Mouse (Mus musculus) limb, embryonic 10.5 days (tissue): ENCODE measurements around the gene 4933430I17Rik. TPM values are rescaled to one million over a fixed set of nuclear protein-coding genes. Genes with fewer than 3 reads are reported as not detected.
"Not testable (repeated sequence)": the region's sequence is repeated elsewhere in the genome, so short reads cannot be mapped to it uniquely, and the experiment has no call there.

Experiments used
- DNase-seq: peaks from one replicate; pipeline ENCODE4 v3.0.0-alpha.2; 2017; ENCODE audit warnings: low spot score
- H3K27ac ChIP-seq: fragments of 300-500 bp; sonication (generic); 2 replicates; pipeline ENCODE4 v1.5.1; 2016; ENCODE audit warnings: mild to moderate bottlenecking
- H3K27me3 ChIP-seq: fragments of 300-500 bp; sonication (generic); 2 replicates; pipeline ENCODE4 v1.6.1; 2016; ENCODE audit warnings: low read depth, mild to moderate bottlenecking; ENCODE audit not compliant: poor library complexity, severe bottlenecking
- H3K36me3 ChIP-seq: fragments of 300-500 bp; sonication (generic); 2 replicates; pipeline ENCODE4 v1.6.1; 2016; ENCODE audit warnings: mild to moderate bottlenecking, moderate library complexity
- H3K4me1 ChIP-seq: fragments of 300-500 bp; sonication (generic); 2 replicates; pipeline ENCODE4 v1.6.1; 2016
- H3K4me3 ChIP-seq: fragments of 300-500 bp; sonication (generic); 2 replicates; pipeline ENCODE4 v1.5.1; 2016; ENCODE audit warnings: mild to moderate bottlenecking, moderate library complexity
- H3K9me3 ChIP-seq: fragments of 300-500 bp; sonication (generic); replicated peaks from 2 replicates; pipeline ENCODE4 v1.6.1; 2016; ENCODE audit warnings: mild to moderate bottlenecking
- WGBS: fragments of 180-500 bp; shearing (Covaris S2); methylation state at CpG from one replicate; pipeline ENCODE4 v1.1.7; 2016; 5-methylcytosine and 5-hydroxymethylcytosine counted together
- polyA plus RNA-seq: library from polyadenylated mRNA; unstranded; fragments of >200 nt; fragmentation: Nextera tagmentation; extraction: Ambion mirVana; gene quantifications from 2 replicates; pipeline ENCODE4 v1.2.1, GENCODE M21; 2016

Gene 4933430I17Rik
- polyA plus RNA-seq, 1 experiment from 2014 or later, result 0.86 TPM

DNA sequence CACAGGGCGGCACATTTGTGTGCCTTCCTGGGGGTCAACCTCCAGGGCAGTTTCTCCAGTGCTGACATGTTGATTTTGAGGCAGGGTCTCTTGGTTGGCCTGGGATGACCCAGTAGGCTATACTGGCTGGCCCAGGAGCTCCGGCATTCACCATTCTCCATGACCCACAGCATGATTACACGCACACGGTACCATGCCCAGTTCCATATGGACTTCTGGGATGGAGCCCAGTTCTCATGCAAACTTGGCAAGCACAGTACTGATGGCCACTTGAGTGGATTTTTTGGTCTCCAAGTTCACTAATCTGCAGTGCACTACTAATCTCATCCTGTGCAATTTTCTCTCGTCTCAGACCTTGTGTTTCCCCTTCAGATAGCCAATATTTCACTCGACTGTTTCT is 42.5 kb downstream of the 4933430I17Rik start:
- no peaks in the 10 kb centered on the region for H3K36me3 ChIP-seq
- H3K27me3 ChIP-seq, result no peaks in the 10 kb centered on the region
- WGBS, result 95% methylated on average over 6 of the region's 6 CpGs
- H3K9me3 ChIP-seq, result no peaks in the 10 kb centered on the region
- no peak for DNase-seq
- H3K4me1 ChIP-seq, result no peaks in the 10 kb centered on the region
- no peak overlapping the region for H3K27ac ChIP-seq
- no peak overlapping the region for H3K4me3 ChIP-seq

- no peak overlapping the region for H3K4me3 ChIP-seq
- H3K27me3 ChIP-seq, result no peaks in the 10 kb centered on the region
- no peaks in the 10 kb centered on the region for H3K36me3 ChIP-seq
- no peaks in the 10 kb centered on the region for H3K9me3 ChIP-seq
- no peaks in the 10 kb centered on the region for H3K4me1 ChIP-seq
- WGBS, result 89% methylated on average over 1 of the region's 1 CpGs
- DNase-seq, result no peak
- no peak overlapping the region for H3K27ac ChIP-seq
Observed at GRCm38 (mm10) chr4:62568359-62568758, 43.2 kb downstream of the 4933430I17Rik start.

- no peaks in the 10 kb centered on the region for H3K27me3 ChIP-seq
- no peaks in the 10 kb centered on the region for H3K4me1 ChIP-seq
- WGBS, result 94% methylated on average over 5 of the region's 5 CpGs
- H3K27ac ChIP-seq, result no peak overlapping the region
- H3K36me3 ChIP-seq, result no peaks in the 10 kb centered on the region
- no peak for DNase-seq
- H3K9me3 ChIP-seq, result no peaks in the 10 kb centered on the region
- H3K4me3 ChIP-seq, result no peak overlapping the region
Observed at GRCm38 (mm10) chr4:62569603-62570002, 44.4 kb downstream of the 4933430I17Rik start.

- H3K36me3 ChIP-seq, result no peaks in the 10 kb centered on the region
- 69% methylated on average over 5 of the region's 5 CpGs for WGBS
- no peak overlapping the region for H3K4me3 ChIP-seq
- H3K27me3 ChIP-seq, result no peaks in the 10 kb centered on the region
- no peaks in the 10 kb centered on the region for H3K9me3 ChIP-seq
- DNase-seq, result no peak
- H3K4me1 ChIP-seq, result no peaks in the 10 kb centered on the region
- no peak overlapping the region for H3K27ac ChIP-seq
Observed at GRCm38 (mm10) chr4:62570029-62570428, 44.9 kb downstream of the 4933430I17Rik start.

DNA sequence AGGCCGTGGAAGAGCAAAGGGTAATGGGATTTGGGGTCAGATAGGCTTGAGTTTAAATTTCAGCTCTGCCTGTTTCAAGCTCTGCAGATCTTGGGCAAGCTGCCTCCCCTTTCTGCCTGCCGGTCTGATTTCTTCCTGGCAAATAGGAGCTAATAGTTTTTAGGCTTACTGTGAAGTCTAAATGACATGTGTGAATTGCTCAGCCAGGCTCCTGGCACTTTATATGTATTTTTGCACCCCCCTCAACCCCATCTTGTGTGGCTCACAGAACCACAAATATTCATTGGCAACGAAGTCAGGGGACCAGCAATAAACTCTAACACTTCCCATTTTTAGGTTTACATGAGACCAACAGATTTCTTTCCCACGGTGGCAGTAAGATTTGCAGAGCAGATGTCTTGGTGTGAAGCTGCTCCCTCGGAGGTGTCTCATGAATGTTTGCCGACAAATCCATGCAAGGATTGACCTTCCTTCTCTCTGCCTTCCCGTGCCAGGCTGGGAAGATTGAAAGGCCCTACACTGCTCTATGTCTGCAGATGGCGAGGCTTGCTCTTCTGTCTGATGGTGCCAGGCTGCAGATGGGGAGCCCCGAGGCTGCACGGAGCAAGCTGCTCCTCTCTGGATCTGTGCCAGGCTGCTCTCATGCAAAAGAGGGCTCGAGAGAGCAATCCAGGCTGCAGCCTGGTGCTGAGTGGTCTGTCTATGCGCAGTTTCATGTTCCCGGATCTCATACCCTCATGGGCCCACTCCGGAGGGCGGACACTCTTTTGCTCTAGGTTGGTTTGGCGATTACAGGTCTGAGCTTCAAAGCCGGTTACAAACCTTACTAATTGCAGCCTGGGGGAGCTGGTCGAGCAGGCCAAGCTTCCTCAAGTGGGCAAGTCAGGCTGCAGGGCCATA is 57.4 kb downstream of the 4933430I17Rik start:
- H3K4me3 ChIP-seq, result peak overlapping the region; percentile 56
- WGBS, result 17% methylated on average over 18 of the region's 18 CpGs
- peaks cover 52% of the 10 kb centered on the region for H3K27me3 ChIP-seq
- H3K4me1 ChIP-seq, result peaks cover 14% of the 10 kb centered on the region
- H3K27ac ChIP-seq, result no peak overlapping the region
- H3K36me3 ChIP-seq, result no peaks in the 10 kb centered on the region
- no peak for DNase-seq
- H3K9me3 ChIP-seq, result no peaks in the 10 kb centered on the region

DNA sequence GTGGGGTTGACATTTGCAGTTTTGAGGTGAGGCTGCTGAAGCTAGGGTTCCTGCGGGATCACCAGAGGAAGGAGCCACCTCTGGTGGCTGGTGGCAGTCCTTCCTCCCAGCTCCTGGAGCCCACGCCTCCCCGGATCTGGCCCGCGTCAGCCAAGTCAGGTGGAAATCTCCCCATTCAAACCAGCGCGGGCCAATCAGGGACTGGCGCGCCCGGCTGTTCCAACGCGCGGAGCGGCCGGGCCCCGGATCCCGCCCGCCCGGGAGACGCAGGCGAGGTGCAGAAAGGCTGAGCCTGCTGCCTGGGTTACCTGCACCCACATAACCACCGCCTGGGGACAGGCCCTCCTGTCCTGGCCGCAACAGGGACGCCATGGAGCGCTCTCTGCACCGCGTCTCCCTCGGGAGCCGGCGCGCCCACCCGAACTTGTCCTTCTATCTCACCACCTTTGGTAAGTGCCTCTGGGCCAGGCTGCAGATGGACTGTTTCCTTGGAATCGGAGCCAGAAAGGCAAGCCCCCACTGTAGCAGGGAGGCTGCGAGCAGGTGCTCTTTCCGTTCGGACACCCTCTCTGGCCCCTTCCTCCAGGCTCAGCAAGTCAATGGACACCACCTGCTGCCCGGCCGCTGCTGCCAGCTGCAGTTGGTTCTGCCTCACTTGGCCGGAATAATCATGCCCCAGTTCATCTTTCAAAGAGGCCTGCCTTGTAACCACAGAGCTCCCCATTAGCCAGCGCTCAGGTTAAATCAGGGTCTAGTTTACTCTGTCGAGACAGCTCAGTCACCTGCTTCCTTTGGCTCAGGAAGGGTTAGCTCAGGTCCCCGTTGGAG is 58.3 kb downstream of the 4933430I17Rik start:
- H3K4me1 ChIP-seq, result peaks cover 14% of the 10 kb centered on the region
- no peak overlapping the region for H3K27ac ChIP-seq
- DNase-seq, result peak; percentile 55
- H3K4me3 ChIP-seq, result peak overlapping the region; percentile 56
- 4% methylated on average over 42 of the region's 42 CpGs for WGBS
- H3K27me3 ChIP-seq, result peaks cover 52% of the 10 kb centered on the region
- no peaks in the 10 kb centered on the region for H3K9me3 ChIP-seq
- H3K36me3 ChIP-seq, result no peaks in the 10 kb centered on the region

GRCm38 (mm10) chr4:62587067-62587466 is 61.9 kb downstream of the 4933430I17Rik start:
- no peak for DNase-seq
- Histone ChIP-seq H3K27me3 (peaks cover 40% of the 10 kb centered on the region), H3K36me3 (no peaks in the 10 kb centered on the region), H3K4me1 (peaks cover 26% of the 10 kb centered on the region), H3K27ac (no peak overlapping the region), H3K9me3 (no peaks in the 10 kb centered on the region), H3K4me3 (no peak overlapping the region)
- 88% methylated on average over 8 of the region's 8 CpGs for WGBS

- DNase-seq, result no peak
- H3K27ac ChIP-seq, result no peak overlapping the region
- H3K27me3 ChIP-seq, result peaks cover 2% of the 10 kb centered on the region; the same call in 1 of the 2 replicates
- no peaks in the 10 kb centered on the region for H3K9me3 ChIP-seq
- H3K4me1 ChIP-seq, result peaks cover 12% of the 10 kb centered on the region
- H3K36me3 ChIP-seq, result no peaks in the 10 kb centered on the region
- no peak overlapping the region for H3K4me3 ChIP-seq
- 93% methylated on average over 1 of the region's 1 CpGs for WGBS
Observed at GRCm38 (mm10) chr4:62590878-62591277, 65.7 kb downstream of the 4933430I17Rik start.

- H3K9me3 ChIP-seq, result no peaks in the 10 kb centered on the region
- peaks cover 12% of the 10 kb centered on the region for H3K4me1 ChIP-seq
- H3K27me3 ChIP-seq, result no peaks in the 10 kb centered on the region
- no peaks in the 10 kb centered on the region for H3K36me3 ChIP-seq
- peak overlapping the region; percentile 19; the same call in 1 of the 2 replicates for H3K4me3 ChIP-seq
- H3K27ac ChIP-seq, result peak overlapping the region; percentile 72
- peak; percentile 62 for DNase-seq
- WGBS, result 4% methylated on average over 11 of the region's 11 CpGs
Observed at GRCm38 (mm10) chr4:62591326-62591725, 66.2 kb downstream of the 4933430I17Rik start.

DNA sequence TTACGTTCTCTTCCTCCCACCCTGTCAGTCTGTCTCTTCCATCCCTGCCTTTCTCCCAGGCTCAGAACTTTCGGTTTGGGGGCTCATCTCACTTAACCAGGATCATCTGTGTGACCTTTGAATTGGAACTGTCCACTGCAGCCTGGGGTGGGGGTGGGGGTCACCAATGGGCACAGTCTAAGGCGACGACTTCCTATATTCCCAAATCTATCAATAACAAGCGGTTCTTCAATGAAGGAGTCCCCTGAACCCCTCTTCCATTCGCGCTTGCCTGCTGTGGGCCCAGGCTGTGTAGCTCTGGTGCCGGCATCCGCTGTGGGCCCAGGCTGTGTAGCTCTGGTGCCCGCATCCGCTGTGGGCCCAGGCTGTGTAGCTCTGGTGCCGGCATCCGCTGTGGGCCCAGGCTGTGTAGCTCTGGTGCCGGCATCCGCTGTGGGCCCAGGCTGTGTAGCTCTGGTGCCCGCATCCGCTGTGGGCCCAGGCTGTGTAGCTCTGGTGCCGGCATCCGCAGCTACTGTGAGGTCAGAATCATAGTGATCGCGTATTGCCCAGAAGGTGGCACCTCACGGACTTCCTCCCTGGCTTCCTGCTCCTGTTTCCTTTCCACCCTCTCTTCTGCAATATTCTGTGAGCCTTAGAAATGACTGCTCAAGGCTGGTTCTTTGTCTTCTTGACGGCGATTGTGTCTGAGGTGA is 68.5 kb downstream of the 4933430I17Rik start:
- DNase-seq, H3K27ac ChIP-seq, H3K36me3 ChIP-seq, H3K4me3 ChIP-seq, H3K27me3 ChIP-seq, H3K9me3 ChIP-seq: not testable (repeated sequence)
- H3K4me1 ChIP-seq, result peaks cover 12% of the 10 kb centered on the region
- 94% methylated on average over 24 of the region's 24 CpGs for WGBS

DNA sequence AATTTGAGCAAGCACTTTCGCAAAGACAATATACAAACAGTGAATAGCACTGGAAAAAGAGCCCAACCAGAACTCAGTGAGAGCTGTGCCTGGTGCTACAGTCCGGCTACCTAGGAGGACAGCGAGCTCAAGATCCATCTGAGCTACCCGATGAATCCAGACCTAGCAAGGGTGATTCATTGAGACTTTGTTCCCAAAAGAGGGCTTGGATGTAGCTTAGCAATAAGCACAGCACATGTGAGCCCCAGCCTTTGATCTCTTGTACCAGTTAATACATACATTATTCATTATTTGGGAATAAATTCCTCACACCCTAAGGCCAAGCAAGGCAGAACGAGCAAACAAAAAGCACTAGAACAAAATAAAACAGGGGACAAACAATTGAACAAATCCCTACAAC is 69.3 kb downstream of the 4933430I17Rik start:
- 85% methylated on average over 5 of the region's 5 CpGs for WGBS
- H3K27ac ChIP-seq, result no peak overlapping the region

GRCm38 (mm10) chr4:62596051-62596450 is 70.9 kb downstream of the 4933430I17Rik start:
- H3K27me3 ChIP-seq, result no peaks in the 10 kb centered on the region
- DNase-seq, result no peak
- H3K4me1 ChIP-seq, result peaks cover 8% of the 10 kb centered on the region
- H3K9me3 ChIP-seq, result no peaks in the 10 kb centered on the region
- WGBS, result 77% methylated on average over 5 of the region's 5 CpGs
- no peak overlapping the region for H3K27ac ChIP-seq
- H3K4me3 ChIP-seq, result no peak overlapping the region
- no peaks in the 10 kb centered on the region for H3K36me3 ChIP-seq

More for the DNA sequence above, 69.3 kb downstream of the 4933430I17Rik start:
- Histone ChIP-seq H3K27me3 (no peaks in the 10 kb centered on the region), H3K36me3 (no peaks in the 10 kb centered on the region), H3K9me3 (no peaks in the 10 kb centered on the region), H3K4me1 (peaks cover 12% of the 10 kb centered on the region), H3K4me3 (no peak overlapping the region)
- DNase-seq, result no peak
